Mouse (Mus musculus) Muller cell, postnatal 12 days (primary cell): ENCODE results near the gene Zdhhc8.
A peak's percentile ranks its signal among the peaks of the same experiment; 100 is the strongest.

Source experiments
- DNase-seq: peaks from one replicate; pipeline ENCODE4 v3.0.0-alpha.2; 2015; ENCODE audit errors: inconsistent ontology term

Gene Zdhhc8

GRCm38 (mm10) chr16:18231047-18231446 lies 3.9 kb downstream of the Zdhhc8 start:
- no peak for DNase-seq

GRCm38 (mm10) chr16:18230617-18231016 lies 4.3 kb downstream of the Zdhhc8 start:
- no peak for DNase-seq

- DNase-seq: peak; percentile 58
Observed at GRCm38 (mm10) chr16:18229622-18230021, 5.3 kb downstream of the Zdhhc8 start.

GRCm38 (mm10) chr16:18228856-18229255 lies 6.1 kb downstream of the Zdhhc8 start:
- DNase-seq: no peak

GRCm38 (mm10) chr16:18227897-18228422 lies 7.0 kb downstream of the Zdhhc8 start:
- DNase-seq: no peak

- no peak for DNase-seq
Observed at GRCm38 (mm10) chr16:18227187-18227586, 7.7 kb downstream of the Zdhhc8 start.

GRCm38 (mm10) chr16:18222188-18222587 lies 12.7 kb downstream of the Zdhhc8 start:
- DNase-seq: no peak

GRCm38 (mm10) chr16:18221543-18221898 lies 13.4 kb downstream of the Zdhhc8 start:
- DNase-seq: no peak

- no peak for DNase-seq
Observed at GRCm38 (mm10) chr16:18220856-18221542, 13.9 kb downstream of the Zdhhc8 start.

- no peak for DNase-seq
Observed at GRCm38 (mm10) chr16:18220001-18220400, 14.9 kb downstream of the Zdhhc8 start.

GRCm38 (mm10) chr16:18218580-18218996 lies 16.3 kb downstream of the Zdhhc8 start:
- DNase-seq: no peak

GRCm38 (mm10) chr16:18217579-18217978 lies 17.4 kb downstream of the Zdhhc8 start, which contains the start of gene Ccdc188:
TSS of gene Ccdc188 (plus strand) at chr16:18217879.
- no peak for DNase-seq

- DNase-seq: no peak
Observed at GRCm38 (mm10) chr16:18214858-18215257, 20.1 kb downstream of the Zdhhc8 start.

GRCm38 (mm10) chr16:18213689-18214088 lies 21.2 kb downstream of the Zdhhc8 start:
- DNase-seq: no peak

GRCm38 (mm10) chr16:18211417-18212171 lies 23.3 kb downstream of the Zdhhc8 start:
- DNase-seq: peak; percentile 86

- DNase-seq: peak; percentile 37
Observed at GRCm38 (mm10) chr16:18210701-18211416, 24.1 kb downstream of the Zdhhc8 start.

- DNase-seq: no peak
Observed at GRCm38 (mm10) chr16:18203430-18204091, 31.4 kb downstream of the Zdhhc8 start.

GRCm38 (mm10) chr16:18202061-18202460 lies 32.9 kb downstream of the Zdhhc8 start:
- DNase-seq: no peak

GRCm38 (mm10) chr16:18201620-18202019 lies 33.3 kb downstream of the Zdhhc8 start:
- no peak for DNase-seq

- DNase-seq: no peak
Observed at GRCm38 (mm10) chr16:18200062-18200461, 34.9 kb downstream of the Zdhhc8 start.

GRCm38 (mm10) chr16:18198365-18199098 lies 36.4 kb downstream of the Zdhhc8 start:
- DNase-seq: no peak
